Mouse (Mus musculus) liver, adult 2 months (tissue): ENCODE results near the gene Podnl1.

ENCODE experiments used
- CTCF ChIP-seq: fragments of 200-500 bp; IDR thresholded peaks from 2 replicates; pipeline ENCODE4 v1.5.1; 2011; ENCODE audit warnings: low read depth, low read length, control low read depth
- POLR2A ChIP-seq: fragments of 200-500 bp; IDR thresholded peaks from 2 replicates; pipeline ENCODE4 v1.6.1; 2011; ENCODE audit warnings: low read length, control low read depth; ENCODE audit not compliant: insufficient read depth; ENCODE audit errors: extremely low read depth

DNA sequence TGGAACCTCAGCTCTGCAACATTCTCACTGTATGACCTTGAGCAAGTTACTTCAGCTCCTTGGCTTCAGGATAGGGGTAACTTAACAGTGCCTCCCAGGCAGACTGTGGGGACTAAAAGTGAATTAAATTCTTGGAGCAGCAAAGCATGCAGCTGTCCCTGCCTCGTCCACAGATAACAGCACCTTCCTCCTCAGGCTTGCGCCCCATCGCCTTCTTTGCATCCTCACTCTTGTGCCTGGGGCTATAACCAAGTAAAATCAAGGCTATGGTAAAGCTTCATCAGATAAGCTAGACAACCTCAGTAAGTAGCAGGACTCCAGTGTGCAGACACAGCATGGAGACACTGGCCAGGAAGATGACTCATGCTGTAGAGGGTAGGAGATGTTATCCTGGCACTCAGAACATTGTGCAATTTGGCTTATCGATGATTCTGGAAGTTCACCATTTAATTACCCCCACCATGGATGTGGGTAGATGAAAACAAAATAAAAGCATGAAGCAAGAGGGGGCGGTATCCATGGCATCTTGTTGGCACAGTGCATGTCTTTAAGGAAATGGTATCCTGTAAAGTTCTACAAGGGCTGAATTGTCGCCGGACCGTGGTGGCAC, 19.0 kb downstream of the Podnl1 start:
- TF ChIP-seq POLR2A, result no peak
- no peak for TF ChIP-seq CTCF
